Mouse (Mus musculus): ENCODE measurements around the gene Ak9.
A peak's percentile ranks its signal among the peaks of the same experiment; 100 is the strongest.
"Not testable (repeated sequence)": the region's sequence is repeated elsewhere in the genome, so short reads cannot be mapped to it uniquely, and the experiment has no call there.

The Ak9 gene

GRCm38 (mm10) chr10:41332533-41333043 is 28.8 kb downstream of the Ak9 start:
- no peak for DNase-seq (ENCODE audit: low spot score)

- DNase-seq (ENCODE audit: low spot score), result no peak
Measured at GRCm38 (mm10) chr10:41341346-41341745, 37.6 kb downstream of the Ak9 start.

GRCm38 (mm10) chr10:41365086-41365485 is 61.3 kb downstream of the Ak9 start:
- DNase-seq (ENCODE audit: low spot score), result no peak

- DNase-seq (ENCODE audit: low spot score), result no peak
Measured at GRCm38 (mm10) chr10:41380466-41380865, 76.7 kb downstream of the Ak9 start.

- DNase-seq (ENCODE audit: low spot score), result peak; percentile 32
Measured at GRCm38 (mm10) chr10:41385506-41386221, 81.9 kb downstream of the Ak9 start.

GRCm38 (mm10) chr10:41393555-41393954 is 89.8 kb downstream of the Ak9 start:
- DNase-seq (ENCODE audit: low spot score), result no peak

GRCm38 (mm10) chr10:41401097-41401496 is 97.3 kb downstream of the Ak9 start:
- DNase-seq (ENCODE audit: low spot score), result no peak

- no peak for DNase-seq (ENCODE audit: low spot score)
Measured at GRCm38 (mm10) chr10:41403364-41403763, 99.6 kb downstream of the Ak9 start.

GRCm38 (mm10) chr10:41403893-41404612 is 100.3 kb downstream of the Ak9 start:
- DNase-seq (ENCODE audit: low spot score), result peak; percentile 19

- not testable (repeated sequence) for DNase-seq (ENCODE audit: low spot score)
Measured at GRCm38 (mm10) chr10:41410176-41410575, 106.4 kb downstream of the Ak9 start.

- DNase-seq (ENCODE audit: low spot score), result not testable (repeated sequence)
Measured at GRCm38 (mm10) chr10:41410821-41411220, 107.0 kb downstream of the Ak9 start.

- DNase-seq (ENCODE audit: low spot score), result not testable (repeated sequence)
Measured at GRCm38 (mm10) chr10:41413471-41413870, 109.7 kb downstream of the Ak9 start.

GRCm38 (mm10) chr10:41415368-41415767 is 111.6 kb downstream of the Ak9 start:
- not testable (repeated sequence) for DNase-seq (ENCODE audit: low spot score)

GRCm38 (mm10) chr10:41420496-41421200 is 116.9 kb downstream of the Ak9 start:
- no peak for DNase-seq (ENCODE audit: low spot score)

GRCm38 (mm10) chr10:41423681-41424080 is 119.9 kb downstream of the Ak9 start:
- DNase-seq (ENCODE audit: low spot score), result no peak

- no peak for DNase-seq (ENCODE audit: low spot score)
Measured at GRCm38 (mm10) chr10:41426368-41426767, 122.6 kb downstream of the Ak9 start.

GRCm38 (mm10) chr10:41434624-41435023 is 130.8 kb downstream of the Ak9 start:
- peak; percentile 63 for DNase-seq (ENCODE audit: low spot score)

GRCm38 (mm10) chr10:41435141-41435540 is 131.4 kb downstream of the Ak9 start:
- DNase-seq (ENCODE audit: low spot score), result no peak

- DNase-seq (ENCODE audit: low spot score), result no peak
Measured at GRCm38 (mm10) chr10:41448216-41448615, 144.4 kb downstream of the Ak9 start.

- peak; percentile 45 for DNase-seq (ENCODE audit: low spot score)
Measured at GRCm38 (mm10) chr10:41449684-41450083, 145.9 kb downstream of the Ak9 start.

- peak; percentile 96 for DNase-seq (ENCODE audit: low spot score)
Measured at GRCm38 (mm10) chr10:41450137-41450670, 146.4 kb downstream of the Ak9 start, which contains the start of gene Zbtb24. Gene Zbtb24, plus strand, starts transcription at chr10:41450383.

Measured in layer of hippocampus, adult 11-12 months (tissue).